Mouse (Mus musculus) cerebellum, adult 2 months (tissue): ENCODE results near the gene Tmem156.

Experiments
- CTCF ChIP-seq: fragments of 200-500 bp; IDR thresholded peaks from 2 replicates; pipeline ENCODE4 v1.5.1; 2011; ENCODE audit warnings: low read depth, mild to moderate bottlenecking, control low read depth, low read length, moderate library complexity, borderline replicate concordance; ENCODE audit not compliant: insufficient read depth
- POLR2A ChIP-seq: fragments of 200-500 bp; IDR thresholded peaks from 2 replicates; pipeline ENCODE4 v1.6.1; 2011; ENCODE audit warnings: low read length, control low read depth, borderline replicate concordance; ENCODE audit not compliant: insufficient read depth

DNA sequence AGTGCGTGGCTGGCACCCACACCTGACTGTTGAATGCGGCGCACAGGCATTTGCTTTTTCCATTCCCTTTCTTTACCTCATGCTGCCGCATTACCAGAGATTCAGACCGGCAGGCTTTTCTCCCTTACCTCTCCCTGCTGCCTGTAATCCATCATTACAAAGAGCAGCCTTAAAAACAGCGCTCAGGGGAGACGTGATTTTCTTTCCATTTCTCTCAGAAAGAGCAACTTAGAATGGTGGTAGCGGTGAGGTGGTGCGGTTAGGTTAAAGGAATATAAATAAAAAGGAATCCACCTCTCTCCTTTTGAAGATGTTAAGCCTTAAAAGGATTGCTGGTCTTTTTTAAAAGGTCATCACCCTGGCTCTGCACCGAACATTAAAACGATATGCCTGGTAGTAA lies 22.1 kb downstream of the Tmem156 start:
- TF ChIP-seq POLR2A (no peak), CTCF (no peak)
